Mouse (Mus musculus) lung, adult 2 months (tissue): ENCODE results near the gene Bcdin3d.

Experiments
- CTCF ChIP-seq: fragments of 200-500 bp; IDR thresholded peaks from 2 replicates; pipeline ENCODE4 v1.5.1; 2011; ENCODE audit warnings: mild to moderate bottlenecking, low read length, control low read depth; ENCODE audit not compliant: insufficient read depth
- POLR2A ChIP-seq: fragments of 200-500 bp; IDR thresholded peaks from 2 replicates; pipeline ENCODE4 v1.6.1; 2011; ENCODE audit warnings: low read depth, mild to moderate bottlenecking, control low read depth, low read length, borderline replicate concordance; ENCODE audit errors: extremely low read depth

DNA sequence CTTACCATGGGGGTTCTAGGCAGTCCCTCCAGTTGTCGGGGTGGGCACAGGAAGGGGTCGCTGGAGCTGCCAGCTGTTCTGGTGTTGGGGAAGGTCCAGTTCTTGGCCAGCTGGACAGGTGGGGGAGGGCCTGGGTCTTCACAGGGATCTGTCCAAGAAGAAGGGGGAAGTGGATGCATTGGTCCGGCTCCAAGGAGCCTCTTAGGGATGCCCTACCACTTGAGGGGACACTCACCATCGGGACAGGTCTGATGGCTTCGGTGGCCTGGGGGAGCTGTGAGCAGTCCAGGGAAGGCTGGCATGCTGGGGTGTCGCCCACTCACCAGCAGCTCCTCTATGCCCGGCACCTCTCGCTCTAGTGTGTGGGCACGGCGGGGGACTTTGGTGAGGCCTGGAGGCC, 51.4 kb downstream of the Bcdin3d start:
- TF ChIP-seq CTCF (no peak), POLR2A (no peak)
